Mouse (Mus musculus) liver, postnatal 0 days (tissue): ENCODE measurements at regions not wholly inside any gene's neighbourhood (a gene's known extent, or its start where the extent isn't known, plus 50 kb on each side); places are given as distances from the start of the nearest gene placed in this dataset.

Experiments used
- ATAC-seq: fragments of 200-750 bp; cut with Nextera tagmentation; 2 replicates; pipeline ENCODE4 v1.8.0; 2017; ENCODE audit warnings: mild to moderate bottlenecking, moderate library complexity
- DNase-seq: peaks from one replicate; pipeline ENCODE4 v3.0.0-alpha.2; 2016
- H3K27ac ChIP-seq: fragments of 300-500 bp; sonication (generic); 2 replicates; pipeline ENCODE4 v1.5.1; 2014; ENCODE audit warnings: antibody characterized with exemption, moderate library complexity, mild to moderate bottlenecking, low read depth
- H3K27me3 ChIP-seq: fragments of 300-500 bp; sonication (generic); 2 replicates; pipeline ENCODE4 v1.6.1; 2014; ENCODE audit warnings: low read length, control low read depth, mixed read lengths; ENCODE audit not compliant: insufficient read depth
- H3K36me3 ChIP-seq: fragments of 300-500 bp; sonication (generic); replicated peaks from 2 replicates; pipeline ENCODE4 v1.6.1; 2014; ENCODE audit warnings: mild to moderate bottlenecking, control low read depth, low read length, moderate library complexity, mixed read lengths; ENCODE audit not compliant: insufficient read depth
- H3K4me1 ChIP-seq: fragments of 300-500 bp; sonication (generic); 2 replicates; pipeline ENCODE4 v1.6.1; 2014; ENCODE audit warnings: antibody characterized with exemption, mild to moderate bottlenecking, control low read depth; ENCODE audit not compliant: insufficient read depth
- H3K4me2 ChIP-seq: fragments of 300-500 bp; sonication (generic); 2 replicates; pipeline ENCODE4 v1.6.1; 2014; ENCODE audit warnings: low read depth, mild to moderate bottlenecking, low read length, moderate library complexity, mixed read lengths
- H3K4me3 ChIP-seq: fragments of 300-500 bp; sonication (generic); 2 replicates; pipeline ENCODE4 v1.5.1; 2014; ENCODE audit warnings: low read depth, low read length
- H3K9ac ChIP-seq: fragments of 300-500 bp; sonication (generic); replicated peaks from 2 replicates; pipeline ENCODE4 v1.6.1; 2014; ENCODE audit warnings: mild to moderate bottlenecking, moderate library complexity
- H3K9me3 ChIP-seq: fragments of 300-500 bp; sonication (generic); 2 replicates; pipeline ENCODE4 v1.6.1; 2016; ENCODE audit warnings: mild to moderate bottlenecking, control low read depth, low read length, mixed read lengths
- CTCF ChIP-seq: sonication (generic); IDR thresholded peaks from 2 replicates; pipeline ENCODE4 v1.5.1; 2016; ENCODE audit warnings: antibody characterized with exemption, low read depth
- EP300 ChIP-seq: IDR thresholded peaks from 2 replicates; pipeline ENCODE4 v1.6.1; 2016; ENCODE audit warnings: antibody characterized with exemption, low read depth, mild to moderate bottlenecking
- WGBS: fragments of 180-500 bp; shearing (Covaris S2); extraction: QIAGEN DNeasy Blood & Tissue Kit; methylation state at CpG from one replicate; pipeline ENCODE4 v1.1.7; 2014; ENCODE audit not compliant: insufficient replicate concordance; 5-methylcytosine and 5-hydroxymethylcytosine counted together

DNA sequence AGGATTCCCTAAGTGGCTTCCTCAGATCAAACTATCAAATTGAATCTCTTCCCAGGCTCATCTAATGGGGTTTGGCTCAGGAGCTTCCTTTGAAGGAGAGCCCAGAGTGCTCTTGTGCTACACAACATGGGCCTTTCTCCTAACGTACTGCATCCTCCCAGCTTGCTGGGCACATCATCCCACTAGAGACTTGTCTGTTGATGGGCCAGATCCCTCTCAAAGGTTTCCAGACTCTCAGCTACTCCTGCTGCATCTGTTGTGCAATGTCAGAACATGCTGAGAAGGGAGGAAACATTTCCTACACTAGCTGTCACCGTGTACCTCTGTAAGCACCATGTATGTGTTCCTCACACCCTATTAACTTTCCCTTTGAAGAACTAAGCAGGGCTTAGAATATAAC, 605.0 kb upstream of the Adamts9 start:
- no peak for TF ChIP-seq EP300
- no peak for TF ChIP-seq CTCF
- 72% methylated on average over 2 of the region's 2 CpGs for WGBS
- no peaks in the 10 kb centered on the region for H3K4me1 ChIP-seq

DNA sequence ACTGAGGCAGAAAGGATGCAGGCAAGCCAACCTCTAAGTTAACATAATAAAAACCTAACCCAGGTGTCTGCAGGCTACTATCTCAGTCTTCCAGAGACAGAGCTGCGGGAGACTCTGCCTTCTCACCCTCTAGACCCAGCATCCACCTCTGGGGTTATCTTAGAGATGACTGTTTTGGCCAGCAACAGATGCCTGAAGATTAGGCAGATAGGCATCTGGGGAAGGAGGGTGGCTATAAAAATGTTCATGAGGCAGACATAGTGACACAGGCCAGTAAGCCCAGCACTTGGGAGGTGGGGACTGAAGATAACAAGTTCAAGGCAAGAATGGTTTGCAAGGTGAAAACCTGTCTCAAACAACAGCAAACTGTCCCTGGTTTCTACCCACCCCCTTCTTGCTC, 601.0 kb upstream of the Adamts9 start:
- Histone ChIP-seq H3K27ac (no peak overlapping the region), H3K9me3 (no peaks in the 10 kb centered on the region), H3K27me3 (no peaks in the 10 kb centered on the region), H3K4me3 (no peak overlapping the region), H3K9ac (no peak overlapping the region), H3K4me2 (no peak overlapping the region), H3K36me3 (no peaks in the 10 kb centered on the region), H3K4me1 (no peaks in the 10 kb centered on the region)
- ATAC-seq (no peak), DNase-seq (no peak)
- 33% methylated on average over 1 of the region's 1 CpGs for WGBS
- TF ChIP-seq CTCF, result no peak
- no peak for TF ChIP-seq EP300

More for the DNA sequence above, 605.0 kb upstream of the Adamts9 start:
- Histone ChIP-seq H3K9me3 (no peaks in the 10 kb centered on the region), H3K27me3 (no peaks in the 10 kb centered on the region), H3K4me3 (no peak overlapping the region), H3K36me3 (no peaks in the 10 kb centered on the region), H3K4me2 (no peak overlapping the region), H3K9ac (no peak overlapping the region), H3K27ac (no peak overlapping the region)
- ATAC-seq (no peak), DNase-seq (no peak)

DNA sequence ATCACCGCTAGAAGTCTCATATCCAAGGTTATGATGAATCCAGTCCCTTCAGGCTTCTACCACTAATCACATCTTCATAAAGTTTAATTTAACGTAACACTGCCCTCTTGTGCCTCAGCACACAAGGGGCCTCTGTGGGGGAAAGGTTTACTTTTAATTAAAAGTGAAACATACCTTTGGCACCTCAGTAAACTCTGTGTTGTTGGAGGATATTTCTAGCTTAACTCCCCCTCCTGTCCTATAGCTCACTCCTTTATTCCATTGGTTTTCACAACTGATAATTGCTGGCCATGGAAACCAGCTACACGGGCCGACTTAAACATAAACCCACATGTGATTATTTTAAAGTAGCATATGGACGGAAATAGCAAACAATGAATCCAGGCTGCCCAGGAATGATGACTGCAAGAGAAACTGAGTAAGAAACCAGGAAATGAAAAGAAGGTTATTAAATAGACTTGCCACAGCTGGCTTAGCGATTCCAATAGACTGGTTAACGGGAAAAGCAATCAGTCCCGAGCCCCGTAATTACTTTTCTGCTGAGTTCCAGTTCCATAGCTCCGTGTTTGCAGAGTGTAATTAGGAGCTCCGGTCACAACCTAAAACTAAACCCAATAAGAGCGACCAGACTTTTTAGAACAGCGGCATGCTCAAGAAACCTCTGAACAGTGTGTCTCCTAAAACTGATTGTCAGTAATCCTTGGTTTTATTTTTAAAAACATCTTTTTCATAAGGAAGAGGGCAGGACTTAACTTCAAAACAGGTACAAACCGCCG, 600.2 kb upstream of the Adamts9 start:
- Histone ChIP-seq H3K4me1 (no peaks in the 10 kb centered on the region), H3K9me3 (no peaks in the 10 kb centered on the region), H3K4me3 (no peak overlapping the region), H3K4me2 (no peak overlapping the region), H3K27ac (no peak overlapping the region), H3K36me3 (no peaks in the 10 kb centered on the region), H3K9ac (no peak overlapping the region), H3K27me3 (no peaks in the 10 kb centered on the region)
- TF ChIP-seq CTCF, result peak; percentile 34
- no peak for TF ChIP-seq EP300
- ATAC-seq (no peak), DNase-seq (no peak)
- WGBS, result 54% methylated on average over 15 of the region's 15 CpGs

DNA sequence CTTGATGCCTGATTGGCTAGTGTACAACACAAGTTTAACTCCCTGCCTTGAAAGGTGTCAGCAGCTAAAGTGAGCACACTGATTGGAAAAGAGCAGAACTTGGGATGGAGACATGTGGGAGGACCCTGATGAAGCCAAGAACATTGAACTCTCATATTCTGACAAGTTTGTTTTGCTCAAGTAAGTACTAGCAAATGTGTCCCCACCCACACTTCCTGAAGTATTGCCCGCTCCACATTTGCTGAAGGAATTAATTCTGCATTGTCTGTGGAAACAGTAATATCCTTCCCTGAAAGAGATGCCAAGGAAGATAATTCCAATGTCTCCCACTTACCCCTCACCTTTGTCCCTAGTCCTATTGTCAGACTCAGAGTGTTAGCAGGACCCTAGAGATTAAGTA, 596.3 kb upstream of the Adamts9 start:
- WGBS, result 58% methylated on average over 1 of the region's 1 CpGs
- no peaks in the 10 kb centered on the region for H3K27me3 ChIP-seq
- H3K9ac ChIP-seq, result no peak overlapping the region
- no peak overlapping the region for H3K4me3 ChIP-seq
- no peaks in the 10 kb centered on the region for H3K9me3 ChIP-seq
- no peaks in the 10 kb centered on the region for H3K4me1 ChIP-seq
- no peak overlapping the region for H3K27ac ChIP-seq
- TF ChIP-seq EP300, result no peak
- no peak for TF ChIP-seq CTCF
- H3K4me2 ChIP-seq, result no peak overlapping the region
- ATAC-seq, result no peak
- no peaks in the 10 kb centered on the region for H3K36me3 ChIP-seq
- DNase-seq, result no peak

GRCm38 (mm10) chr6:93539171-93539570, 595.9 kb upstream of the Adamts9 start:
- Histone ChIP-seq H3K27ac (no peak overlapping the region), H3K4me1 (no peaks in the 10 kb centered on the region), H3K4me2 (no peak overlapping the region), H3K9me3 (no peaks in the 10 kb centered on the region), H3K36me3 (no peaks in the 10 kb centered on the region), H3K9ac (no peak overlapping the region), H3K4me3 (no peak overlapping the region), H3K27me3 (no peaks in the 10 kb centered on the region)
- WGBS, result 71% methylated on average over 4 of the region's 4 CpGs
- DNase-seq, result no peak
- no peak for TF ChIP-seq EP300
- no peak for TF ChIP-seq CTCF
- ATAC-seq, result no peak

DNA sequence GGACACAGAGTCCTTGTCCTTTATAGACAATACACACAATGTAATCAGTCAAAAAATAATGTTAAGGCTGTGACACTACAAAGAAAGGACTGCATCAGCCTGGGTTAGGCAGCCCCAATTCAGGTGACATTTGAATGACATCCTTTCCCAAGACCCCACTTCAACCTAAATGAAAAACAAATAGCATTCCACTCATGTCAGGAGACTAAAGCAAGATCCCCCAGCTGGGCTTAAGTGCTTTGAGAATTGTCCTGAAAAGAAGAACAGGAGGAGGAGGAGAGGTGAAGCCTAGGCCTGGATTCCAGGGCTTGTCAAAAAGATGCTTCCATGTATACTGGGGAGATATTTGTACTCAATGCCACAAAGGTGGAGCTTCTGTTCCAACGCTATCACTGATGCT, 594.7 kb upstream of the Adamts9 start:
- Histone ChIP-seq H3K36me3 (no peaks in the 10 kb centered on the region), H3K9me3 (no peaks in the 10 kb centered on the region), H3K4me2 (no peak overlapping the region), H3K4me3 (no peak overlapping the region), H3K27me3 (no peaks in the 10 kb centered on the region), H3K27ac (no peak overlapping the region), H3K9ac (no peak overlapping the region), H3K4me1 (no peaks in the 10 kb centered on the region)
- no peak for DNase-seq
- ATAC-seq, result no peak
- 71% methylated on average over 1 of the region's 1 CpGs for WGBS
- no peak for TF ChIP-seq EP300
- no peak for TF ChIP-seq CTCF
